Mouse (Mus musculus): ENCODE results near the gene D130043K22Rik. TPM values are rescaled to one million over a fixed set of nuclear protein-coding genes. Genes with fewer than 3 reads are reported as not detected.

D130043K22Rik gene
- total RNA-seq (2014; fragmentation: Nextera tagmentation) = 0.19 TPM in 1 of 2 replicates, not detected in the other
- total RNA-seq (2017) = under 0.01 and 0.55 TPM in 2 replicates
- not detected in 2 replicates for polyA plus RNA-seq (2012)

GRCm38 (mm10) chr13:24844983-24845955, at the start of gene D130043K22Rik:
D130043K22Rik (plus strand) TSS chr13:24845135.
- TF ChIP-seq GATA1 (IDR thresholded peaks at IDR 0.05; ENCODE audit: borderline replicate concordance, low read length) (no peak), POLR2AphosphoS5 (IDR thresholded peaks at IDR 0.05; ENCODE audit: insufficient replicate concordance, low read depth, low read length) (no peak), CTCF (IDR thresholded peaks at IDR 0.05; ENCODE audit: low read depth, low read length) (no peak), TAL1 (conservative IDR thresholded peaks at IDR 0.05; ENCODE audit: low read depth, low read length) (no peak), GATA2 (IDR thresholded peaks at IDR 0.05; ENCODE audit: borderline replicate concordance, low read depth, low read length) (no peak)
- DNase-seq (ENCODE audit: low spot score) (no peak), ATAC-seq (ENCODE audit: extremely low read depth, insufficient number of reproducible peaks, low FRiP score, poor library complexity, severe bottlenecking) (no peak)
- Histone ChIP-seq H3K9me3 (replicated peaks) (no peaks in the 10 kb centered on the region), H3K36me3 (replicated peaks) (peaks cover 30% of the 10 kb centered on the region), H3K4me1 (ENCODE audit: insufficient read depth, low read depth, low read length) (peaks cover 6% of the 10 kb centered on the region; the same call in 1 of the 2 replicates), H3K27me3 (ENCODE audit: insufficient read depth, low read length) (peaks cover 4% of the 10 kb centered on the region; the same call in 1 of the 2 replicates), H3K4me3 (ENCODE audit: low read depth, low read length) (no peak within 1 kb of the TSS)

- DNase-seq (ENCODE audit: low spot score) (no peak), ATAC-seq (ENCODE audit: extremely low read depth, insufficient number of reproducible peaks, low FRiP score, poor library complexity, severe bottlenecking) (no peak)
- no peaks in the 10 kb centered on the region for H3K36me3 ChIP-seq (replicated peaks)
- peaks cover 10% of the 10 kb centered on the region for H3K4me1 ChIP-seq (ENCODE audit: insufficient read depth, low read depth, low read length)
- no peak for TF ChIP-seq CTCF (IDR thresholded peaks at IDR 0.05; ENCODE audit: low read depth, low read length)
- TF ChIP-seq GATA1 (IDR thresholded peaks at IDR 0.05; ENCODE audit: borderline replicate concordance, low read length) = no peak
- no peak for TF ChIP-seq GATA2 (IDR thresholded peaks at IDR 0.05; ENCODE audit: borderline replicate concordance, low read depth, low read length)
- no peak for TF ChIP-seq TAL1 (conservative IDR thresholded peaks at IDR 0.05; ENCODE audit: low read depth, low read length)
- TF ChIP-seq POLR2AphosphoS5 (IDR thresholded peaks at IDR 0.05; ENCODE audit: insufficient replicate concordance, low read depth, low read length) = no peak
- H3K4me3 ChIP-seq (ENCODE audit: low read depth, low read length) = no peak overlapping the region
- H3K9me3 ChIP-seq (replicated peaks) = no peaks in the 10 kb centered on the region
- H3K27me3 ChIP-seq (ENCODE audit: insufficient read depth, low read length) = peaks cover 7% of the 10 kb centered on the region; the same call in 1 of the 2 replicates
Measured at GRCm38 (mm10) chr13:24798686-24799085, 46.2 kb upstream of the D130043K22Rik start.

- DNase-seq (ENCODE audit: low spot score) (no peak), ATAC-seq (ENCODE audit: extremely low read depth, insufficient number of reproducible peaks, low FRiP score, poor library complexity, severe bottlenecking) (no peak)
- peaks cover 13% of the 10 kb centered on the region for H3K4me1 ChIP-seq (ENCODE audit: insufficient read depth, low read depth, low read length)
- no peaks in the 10 kb centered on the region for H3K9me3 ChIP-seq (replicated peaks)
- peaks cover under 1% of the 10 kb centered on the region; the same call in 1 of the 2 replicates for H3K27me3 ChIP-seq (ENCODE audit: insufficient read depth, low read length)
- H3K36me3 ChIP-seq (replicated peaks) = no peaks in the 10 kb centered on the region
- TF ChIP-seq GATA2 (IDR thresholded peaks at IDR 0.05; ENCODE audit: borderline replicate concordance, low read depth, low read length) = no peak
- TF ChIP-seq GATA1 (IDR thresholded peaks at IDR 0.05; ENCODE audit: borderline replicate concordance, low read length) = no peak
- TF ChIP-seq POLR2AphosphoS5 (IDR thresholded peaks at IDR 0.05; ENCODE audit: insufficient replicate concordance, low read depth, low read length) = no peak
- no peak overlapping the region; the same call in 1 of the 2 replicates for H3K4me3 ChIP-seq (ENCODE audit: low read depth, low read length)
Measured at GRCm38 (mm10) chr13:24799378-24799777, 45.6 kb upstream of the D130043K22Rik start.

- TF ChIP-seq GATA2 (IDR thresholded peaks at IDR 0.05; ENCODE audit: borderline replicate concordance, low read depth, low read length) = no peak
- TF ChIP-seq CTCF (IDR thresholded peaks at IDR 0.05; ENCODE audit: low read depth, low read length) = no peak
- TF ChIP-seq TAL1 (conservative IDR thresholded peaks at IDR 0.05; ENCODE audit: low read depth, low read length) = no peak
- TF ChIP-seq POLR2AphosphoS5 (IDR thresholded peaks at IDR 0.05; ENCODE audit: insufficient replicate concordance, low read depth, low read length) = no peak
- TF ChIP-seq GATA1 (IDR thresholded peaks at IDR 0.05; ENCODE audit: borderline replicate concordance, low read length) = no peak
- Histone ChIP-seq H3K4me1 (ENCODE audit: insufficient read depth, low read depth, low read length) (peaks cover 18% of the 10 kb centered on the region), H3K9me3 (replicated peaks) (no peaks in the 10 kb centered on the region), H3K4me3 (ENCODE audit: low read depth, low read length) (peak overlapping the region; percentile 95), H3K27me3 (ENCODE audit: insufficient read depth, low read length) (no peaks in the 10 kb centered on the region), H3K36me3 (replicated peaks) (peaks cover 6% of the 10 kb centered on the region)
- peak; percentile 27 for DNase-seq (ENCODE audit: low spot score)
- ATAC-seq (ENCODE audit: extremely low read depth, insufficient number of reproducible peaks, low FRiP score, poor library complexity, severe bottlenecking) = 0 out of 2 replicates have a peak, but pooled peaks have one; percentile 1
Measured at GRCm38 (mm10) chr13:24799925-24800673, 44.8 kb upstream of the D130043K22Rik start.

GRCm38 (mm10) chr13:24800674-24801307, 44.1 kb upstream of the D130043K22Rik start:
- H3K4me3 ChIP-seq (ENCODE audit: low read depth, low read length) = peak overlapping the region; percentile 95
- no peaks in the 10 kb centered on the region for H3K9me3 ChIP-seq (replicated peaks)
- TF ChIP-seq CTCF (IDR thresholded peaks at IDR 0.05; ENCODE audit: low read depth, low read length) (no peak), POLR2AphosphoS5 (IDR thresholded peaks at IDR 0.05; ENCODE audit: insufficient replicate concordance, low read depth, low read length) (peak; percentile 92; the same call in 1 of the 2 replicates)
- peak; percentile 94 for ATAC-seq (ENCODE audit: extremely low read depth, insufficient number of reproducible peaks, low FRiP score, poor library complexity, severe bottlenecking)
- H3K27me3 ChIP-seq (ENCODE audit: insufficient read depth, low read length) = no peaks in the 10 kb centered on the region
- DNase-seq (ENCODE audit: low spot score) = peak; percentile 84
- peaks cover 23% of the 10 kb centered on the region for H3K4me1 ChIP-seq (ENCODE audit: insufficient read depth, low read depth, low read length)
- H3K36me3 ChIP-seq (replicated peaks) = peaks cover 12% of the 10 kb centered on the region
